Mouse (Mus musculus) ES-Bruce4 (cell line): ENCODE results near the gene Ep300. TPM values are rescaled to one million over a fixed set of nuclear protein-coding genes. Genes with fewer than 3 reads are reported as not detected.

Experiments used
- H3K27ac ChIP-seq: 2 replicates; pipeline ENCODE4 v1.5.1; 2012; ENCODE audit warnings: low read length, inconsistent platforms; ENCODE audit not compliant: insufficient read depth
- H3K27me3 ChIP-seq: 2 replicates; pipeline ENCODE4 v1.6.1; 2012; ENCODE audit warnings: mild to moderate bottlenecking, low read length, inconsistent platforms; ENCODE audit not compliant: control insufficient read depth, poor library complexity, insufficient read depth, severe bottlenecking
- H3K36me3 ChIP-seq: 2 replicates; pipeline ENCODE4 v1.6.1; 2012; ENCODE audit warnings: inconsistent platforms, mild to moderate bottlenecking, low read length, moderate library complexity; ENCODE audit not compliant: control insufficient read depth, poor library complexity, insufficient read depth, severe bottlenecking
- H3K4me1 ChIP-seq: one replicate; pipeline ENCODE4 v1.8.1; 2011; ENCODE audit warnings: low read length; ENCODE audit not compliant: control insufficient read depth, insufficient read depth
- H3K4me3 ChIP-seq: 2 replicates; pipeline ENCODE4 v1.5.1; 2011; ENCODE audit warnings: low read depth, mild to moderate bottlenecking, low read length
- H3K9ac ChIP-seq: 2 replicates; pipeline ENCODE4 v1.6.1; 2012; ENCODE audit warnings: low read depth, mild to moderate bottlenecking, inconsistent platforms; ENCODE audit not compliant: poor library complexity, severe bottlenecking
- H3K9me3 ChIP-seq: replicated peaks from 2 replicates; pipeline ENCODE4 v1.6.1; 2012; ENCODE audit warnings: mild to moderate bottlenecking, low read length, inconsistent platforms; ENCODE audit not compliant: control insufficient read depth, poor library complexity, insufficient read depth, severe bottlenecking
- CTCF ChIP-seq: IDR thresholded peaks from one replicate; pipeline ENCODE4 v1.8.1; 2011; ENCODE audit warnings: low read depth, low read length
- EP300 ChIP-seq: IDR thresholded peaks from 2 replicates; pipeline ENCODE4 v1.6.1; 2011; ENCODE audit warnings: low read depth, low read length; ENCODE audit not compliant: insufficient read depth
- POLR2A ChIP-seq: IDR thresholded peaks from one replicate; pipeline ENCODE4 v1.8.1; 2011; ENCODE audit warnings: low read length; ENCODE audit not compliant: insufficient read depth
- polyA plus RNA-seq: library from polyadenylated mRNA; stranded (reverse); fragments of >200 nt; gene quantifications from 2 replicates; pipeline ENCODE4 v1.2.4, GENCODE M21; 2011; ENCODE audit warnings: low read depth; ENCODE audit not compliant: missing spikeins, insufficient read depth, insufficient read length

Gene Ep300
- polyA plus RNA-seq, 1 experiment: 122 TPM

- H3K9ac ChIP-seq: no peak overlapping the region
- no peaks in the 10 kb centered on the region for H3K4me1 ChIP-seq
- H3K4me3 ChIP-seq: no peak overlapping the region
- H3K9me3 ChIP-seq: no peaks in the 10 kb centered on the region
- H3K36me3 ChIP-seq: no peaks in the 10 kb centered on the region
- no peak overlapping the region for H3K27ac ChIP-seq
- TF ChIP-seq CTCF (no peak), EP300 (no peak), POLR2A (no peak)
- no peaks in the 10 kb centered on the region for H3K27me3 ChIP-seq
Measured at GRCm38 (mm10) chr15:81545387-81546176, 39.6 kb upstream of the Ep300 start.

- H3K36me3 ChIP-seq: no peaks in the 10 kb centered on the region
- H3K4me1 ChIP-seq: no peaks in the 10 kb centered on the region
- no peak overlapping the region for H3K4me3 ChIP-seq
- H3K9me3 ChIP-seq: no peaks in the 10 kb centered on the region
- TF ChIP-seq POLR2A (no peak), EP300 (no peak), CTCF (no peak)
- no peak overlapping the region for H3K27ac ChIP-seq
- no peak overlapping the region for H3K9ac ChIP-seq
- H3K27me3 ChIP-seq: no peaks in the 10 kb centered on the region
Measured at GRCm38 (mm10) chr15:81553455-81553854, 31.7 kb upstream of the Ep300 start.

GRCm38 (mm10) chr15:81554558-81555297 is 30.4 kb upstream of the Ep300 start:
- Histone ChIP-seq H3K27ac (no peak overlapping the region), H3K4me3 (peak overlapping the region; percentile 13; the same call in 1 of the 2 replicates), H3K36me3 (no peaks in the 10 kb centered on the region), H3K4me1 (no peaks in the 10 kb centered on the region), H3K27me3 (no peaks in the 10 kb centered on the region), H3K9ac (peak overlapping the region; percentile 24; the same call in 1 of the 2 replicates), H3K9me3 (no peaks in the 10 kb centered on the region)
- TF ChIP-seq POLR2A (no peak), CTCF (no peak), EP300 (no peak)

GRCm38 (mm10) chr15:81555986-81556385 is 29.2 kb upstream of the Ep300 start:
- TF ChIP-seq CTCF (no peak), EP300 (no peak), POLR2A (no peak)
- H3K9me3 ChIP-seq: no peaks in the 10 kb centered on the region
- no peaks in the 10 kb centered on the region for H3K4me1 ChIP-seq
- H3K9ac ChIP-seq: no peak overlapping the region
- H3K27me3 ChIP-seq: no peaks in the 10 kb centered on the region
- H3K27ac ChIP-seq: no peak overlapping the region
- H3K4me3 ChIP-seq: no peak overlapping the region
- H3K36me3 ChIP-seq: no peaks in the 10 kb centered on the region

GRCm38 (mm10) chr15:81561501-81561900 is 23.6 kb upstream of the Ep300 start:
- TF ChIP-seq EP300 (no peak), POLR2A (no peak), CTCF (no peak)
- H3K27me3 ChIP-seq: no peaks in the 10 kb centered on the region
- H3K9me3 ChIP-seq: no peaks in the 10 kb centered on the region
- no peak overlapping the region for H3K27ac ChIP-seq
- no peak overlapping the region for H3K4me3 ChIP-seq
- no peak overlapping the region for H3K9ac ChIP-seq
- H3K36me3 ChIP-seq: no peaks in the 10 kb centered on the region
- no peaks in the 10 kb centered on the region for H3K4me1 ChIP-seq

GRCm38 (mm10) chr15:81561996-81562395 is 23.2 kb upstream of the Ep300 start:
- Histone ChIP-seq H3K27me3 (no peaks in the 10 kb centered on the region), H3K36me3 (no peaks in the 10 kb centered on the region), H3K9ac (no peak overlapping the region), H3K4me3 (no peak overlapping the region), H3K9me3 (no peaks in the 10 kb centered on the region), H3K27ac (no peak overlapping the region), H3K4me1 (no peaks in the 10 kb centered on the region)
- TF ChIP-seq EP300 (no peak), CTCF (no peak), POLR2A (no peak)
